Mouse (Mus musculus) brown adipose tissue, adult 24 weeks (tissue): ENCODE results near the gene Nup85. TPM values are rescaled to one million over a fixed set of nuclear protein-coding genes. Genes with fewer than 3 reads are reported as not detected.

Experiments
- H3K27ac ChIP-seq: fragments of 200-500 bp; replicated peaks from 2 replicates; pipeline ENCODE4 v1.5.1; 2012; ENCODE audit warnings: low read depth, mild to moderate bottlenecking, low read length
- H3K4me1 ChIP-seq: fragments of 200-500 bp; 2 replicates; pipeline ENCODE4 v1.6.1; 2012; ENCODE audit warnings: low read length, mixed read lengths; ENCODE audit not compliant: control insufficient read depth, insufficient read depth, insufficient read length
- H3K4me3 ChIP-seq: fragments of 200-500 bp; 2 replicates; pipeline ENCODE4 v1.5.1; 2012; ENCODE audit warnings: low read depth, mild to moderate bottlenecking, low read length, moderate library complexity; ENCODE audit not compliant: insufficient read depth
- polyA plus RNA-seq: library from polyadenylated mRNA; stranded (reverse); fragments of >200 nt; gene quantifications from 2 replicates; pipeline ENCODE4 v1.2.4, GENCODE M21; 2012; ENCODE audit not compliant: missing spikeins, insufficient read depth, insufficient read length

Gene Nup85
- polyA plus RNA-seq, 1 experiment = 12.4 TPM

- no peak overlapping the region for H3K27ac ChIP-seq
- H3K4me3 ChIP-seq = no peak overlapping the region
- H3K4me1 ChIP-seq = 0 out of 2 replicates have a peak, but pooled peaks cover 2% of the 10 kb centered on the region
Observed at GRCm38 (mm10) chr11:115538045-115538444, 26.2 kb upstream of the Nup85 start.

GRCm38 (mm10) chr11:115543571-115543970 lies 20.7 kb upstream of the Nup85 start:
- H3K4me1 ChIP-seq = no peaks in the 10 kb centered on the region
- no peak overlapping the region for H3K4me3 ChIP-seq
- H3K27ac ChIP-seq = no peak overlapping the region

- Histone ChIP-seq H3K27ac (no peak overlapping the region), H3K4me1 (no peaks in the 10 kb centered on the region), H3K4me3 (no peak overlapping the region)
Observed at GRCm38 (mm10) chr11:115552783-115553182, 11.5 kb upstream of the Nup85 start.

GRCm38 (mm10) chr11:115555717-115556116 lies 8.5 kb upstream of the Nup85 start:
- H3K4me3 ChIP-seq = no peak overlapping the region
- no peaks in the 10 kb centered on the region for H3K4me1 ChIP-seq
- no peak overlapping the region for H3K27ac ChIP-seq

GRCm38 (mm10) chr11:115563406-115563805 lies 828 bp upstream of the Nup85 start:
- Histone ChIP-seq H3K4me3 (peak overlapping the region; percentile 55), H3K4me1 (no peaks in the 10 kb centered on the region), H3K27ac (peak overlapping the region; percentile 19; the same call in 1 of the 2 replicates)

GRCm38 (mm10) chr11:115564961-115565360 lies 727 bp downstream of the Nup85 start:
- no peak overlapping the region for H3K27ac ChIP-seq
- no peaks in the 10 kb centered on the region for H3K4me1 ChIP-seq
- peak overlapping the region; percentile 90 for H3K4me3 ChIP-seq

GRCm38 (mm10) chr11:115579080-115579479 lies 14.8 kb downstream of the Nup85 start:
- Histone ChIP-seq H3K4me3 (no peak overlapping the region), H3K27ac (no peak overlapping the region), H3K4me1 (no peaks in the 10 kb centered on the region)

- peaks cover 8% of the 10 kb centered on the region; the same call in 1 of the 2 replicates for H3K4me1 ChIP-seq
- no peak overlapping the region for H3K27ac ChIP-seq
- no peak overlapping the region for H3K4me3 ChIP-seq
Observed at GRCm38 (mm10) chr11:115582913-115583606, 18.8 kb downstream of the Nup85 start.

- Histone ChIP-seq H3K4me3 (no peak overlapping the region), H3K4me1 (peaks cover 8% of the 10 kb centered on the region; the same call in 1 of the 2 replicates), H3K27ac (peak overlapping the region; percentile 43)
Observed at GRCm38 (mm10) chr11:115584376-115585073, 20.3 kb downstream of the Nup85 start.

- H3K4me3 ChIP-seq = no peak overlapping the region
- peaks cover 8% of the 10 kb centered on the region; the same call in 1 of the 2 replicates for H3K4me1 ChIP-seq
- H3K27ac ChIP-seq = peak overlapping the region; percentile 43; the same call in 1 of the 2 replicates
Observed at GRCm38 (mm10) chr11:115585573-115586100, 21.4 kb downstream of the Nup85 start.

- no peak overlapping the region for H3K27ac ChIP-seq
- H3K4me3 ChIP-seq = no peak overlapping the region
- H3K4me1 ChIP-seq = peaks cover 8% of the 10 kb centered on the region; the same call in 1 of the 2 replicates
Observed at GRCm38 (mm10) chr11:115586403-115586802, 22.2 kb downstream of the Nup85 start.

- Histone ChIP-seq H3K27ac (no peak overlapping the region), H3K4me3 (no peak overlapping the region), H3K4me1 (peaks cover 8% of the 10 kb centered on the region; the same call in 1 of the 2 replicates)
Observed at GRCm38 (mm10) chr11:115587984-115588383, 23.8 kb downstream of the Nup85 start.

GRCm38 (mm10) chr11:115590526-115591075 lies 26.4 kb downstream of the Nup85 start:
- H3K27ac ChIP-seq = no peak overlapping the region
- no peaks in the 10 kb centered on the region for H3K4me1 ChIP-seq
- no peak overlapping the region for H3K4me3 ChIP-seq

- Histone ChIP-seq H3K27ac (no peak overlapping the region), H3K4me1 (no peaks in the 10 kb centered on the region), H3K4me3 (no peak overlapping the region)
Observed at GRCm38 (mm10) chr11:115595209-115595608, 31.0 kb downstream of the Nup85 start.

GRCm38 (mm10) chr11:115598309-115598708 lies 34.1 kb downstream of the Nup85 start:
- Histone ChIP-seq H3K4me1 (peaks cover 8% of the 10 kb centered on the region; the same call in 1 of the 2 replicates), H3K4me3 (no peak overlapping the region), H3K27ac (no peak overlapping the region)
